Mouse (Mus musculus) thymus, postnatal 36 days (tissue): ENCODE data around the gene Nfatc2.
A peak's percentile ranks its signal among the peaks of the same experiment; 100 is the strongest.

Source experiments
- DNase-seq, 2 experiments: peaks; one replicate each; pipeline ENCODE4 v3.0.0; 2022; ENCODE audit warnings: mixed read lengths in 2 of 2

The Nfatc2 gene

DNA sequence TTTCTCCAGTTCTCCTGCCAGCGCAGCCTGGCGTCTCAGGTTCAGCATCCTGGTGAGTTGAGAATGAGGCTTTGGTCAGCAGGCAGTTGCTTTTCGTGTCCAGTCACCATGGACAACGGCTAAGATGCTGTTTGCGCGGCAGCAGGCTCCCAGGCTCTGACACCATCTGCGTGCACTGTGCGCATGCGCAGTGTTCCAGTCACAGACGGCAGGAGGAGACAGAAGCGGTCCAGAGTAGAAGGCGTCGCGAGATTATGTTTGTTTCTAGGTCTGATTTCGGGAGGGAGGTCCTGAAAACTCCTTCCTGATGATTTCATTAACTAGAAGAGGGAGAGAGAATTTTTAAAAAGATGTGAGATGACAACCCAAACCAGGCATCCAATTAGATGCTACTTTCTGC is 121.5 kb downstream of the Nfatc2 start:
- no peak for DNase-seq

DNA sequence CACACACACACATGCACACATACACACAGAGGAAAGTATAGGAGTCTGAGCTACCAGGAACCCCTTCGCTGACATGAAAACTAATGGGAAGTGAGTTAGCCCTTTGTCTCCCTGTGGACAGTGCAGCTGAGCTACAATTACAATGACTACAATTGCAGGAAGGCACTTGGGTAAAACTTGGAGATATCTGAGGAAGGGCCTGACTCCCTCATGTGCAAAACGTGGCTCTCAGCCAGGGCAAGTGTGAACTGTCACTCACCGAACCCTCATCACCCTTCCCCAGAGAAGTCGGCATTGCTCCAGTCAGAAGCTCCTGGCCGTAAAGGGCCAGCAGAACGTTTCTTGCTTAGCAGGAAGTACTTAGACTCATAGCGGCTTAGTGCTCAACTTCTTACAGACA is 123.0 kb downstream of the Nfatc2 start:
- no peak for DNase-seq

DNA sequence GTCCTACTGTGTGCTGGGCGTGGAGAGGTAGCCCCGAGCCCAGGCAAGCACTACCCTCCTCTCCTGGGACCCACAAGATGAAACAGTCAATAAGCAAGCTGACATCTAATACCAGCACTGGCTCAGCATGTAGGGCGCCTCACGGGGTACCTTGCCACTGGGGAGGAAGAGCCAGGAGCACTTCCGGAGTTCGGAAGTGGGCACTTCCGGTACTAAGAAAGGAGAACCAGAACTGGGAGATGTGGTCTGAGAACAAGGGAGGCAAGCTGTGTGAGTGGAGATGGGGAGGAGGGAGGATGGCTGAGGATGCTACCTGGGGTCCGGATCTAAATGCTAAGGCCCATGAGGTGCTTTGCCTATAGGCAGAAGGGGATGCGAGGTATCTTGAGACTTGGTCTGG is 128.0 kb downstream of the Nfatc2 start:
- DNase-seq, result peak; percentile 31 to 45

DNA sequence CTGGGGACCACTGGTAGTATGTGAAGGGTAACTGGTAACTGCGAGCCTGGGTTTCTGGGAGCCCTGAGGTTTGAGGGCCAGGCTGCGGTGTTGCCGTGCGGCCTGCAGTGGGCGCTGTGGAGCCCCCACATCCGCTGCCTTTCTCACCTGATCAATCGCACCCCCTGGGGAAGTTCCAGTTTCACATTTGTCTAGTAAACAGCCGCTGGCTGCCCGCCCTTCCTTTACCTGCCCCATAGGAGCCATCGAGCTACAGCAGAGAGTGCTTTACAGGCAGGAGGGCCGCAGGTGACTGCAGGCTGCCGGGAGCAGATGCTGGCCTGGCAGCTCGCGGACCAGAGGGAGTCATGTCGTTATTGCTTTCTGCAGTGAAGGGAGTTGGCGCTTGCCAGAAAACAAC is 128.6 kb downstream of the Nfatc2 start:
- peak; percentile 83 for DNase-seq

DNA sequence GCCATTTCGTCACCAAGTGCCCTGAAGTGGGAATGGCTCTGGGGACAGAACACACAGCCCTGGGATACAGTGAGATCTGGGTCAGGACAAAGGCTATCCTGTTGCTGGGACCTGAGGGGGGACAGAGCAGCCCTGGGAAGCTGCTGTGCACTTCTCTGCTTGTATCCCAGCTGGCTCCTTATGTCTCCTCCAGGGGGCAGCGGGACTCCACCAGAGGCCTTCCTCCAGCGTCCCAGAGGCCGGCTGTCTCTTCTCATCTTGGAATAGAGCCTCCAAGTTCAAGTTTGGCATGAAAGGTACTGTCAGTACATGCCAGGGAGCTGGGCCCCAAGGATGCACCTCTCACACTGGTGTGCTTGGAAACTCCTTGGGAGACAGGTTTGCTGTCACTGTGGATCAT is 132.4 kb downstream of the Nfatc2 start:
- peak; percentile 66 to 70 for DNase-seq

DNA sequence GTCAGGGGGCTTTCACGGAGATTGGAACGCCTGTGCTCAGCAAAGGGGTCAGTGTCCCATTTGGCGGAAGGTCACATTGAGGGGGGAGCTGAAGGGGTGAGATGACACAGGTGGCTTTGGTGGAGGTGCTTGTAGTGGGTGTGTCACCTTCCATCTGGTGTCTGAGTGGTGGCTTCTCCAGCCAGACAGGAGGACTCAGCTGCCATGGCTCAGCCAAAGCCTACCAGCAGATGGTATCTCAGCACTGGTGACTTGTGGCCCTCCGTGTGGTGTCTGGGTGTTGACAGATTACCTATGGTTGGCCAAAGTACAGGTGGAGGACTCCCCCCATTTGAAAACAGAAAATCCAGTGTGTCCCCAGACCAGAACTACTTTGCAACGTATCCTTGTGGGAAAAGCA is 134.3 kb downstream of the Nfatc2 start:
- DNase-seq, result no peak

DNA sequence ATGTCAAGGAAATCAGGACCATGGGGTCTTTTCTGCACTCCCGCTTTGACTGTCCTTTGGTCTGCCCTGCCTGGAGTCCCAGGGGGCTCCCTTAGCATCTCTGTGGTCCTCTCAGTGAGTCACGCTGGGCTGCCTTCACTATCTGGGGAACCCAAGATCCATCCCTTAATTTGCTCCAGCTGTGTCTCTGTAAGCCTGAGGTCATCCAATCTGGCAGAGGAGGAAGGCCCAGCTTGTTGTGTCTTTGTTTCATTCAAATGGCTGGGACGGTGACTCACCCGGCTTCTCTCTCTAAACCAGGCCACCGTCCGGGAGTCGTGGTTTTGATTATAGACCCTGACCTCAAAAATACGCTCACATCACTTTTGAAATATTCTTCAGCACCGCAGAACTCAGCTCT is 135.4 kb downstream of the Nfatc2 start:
- no peak for DNase-seq

DNA sequence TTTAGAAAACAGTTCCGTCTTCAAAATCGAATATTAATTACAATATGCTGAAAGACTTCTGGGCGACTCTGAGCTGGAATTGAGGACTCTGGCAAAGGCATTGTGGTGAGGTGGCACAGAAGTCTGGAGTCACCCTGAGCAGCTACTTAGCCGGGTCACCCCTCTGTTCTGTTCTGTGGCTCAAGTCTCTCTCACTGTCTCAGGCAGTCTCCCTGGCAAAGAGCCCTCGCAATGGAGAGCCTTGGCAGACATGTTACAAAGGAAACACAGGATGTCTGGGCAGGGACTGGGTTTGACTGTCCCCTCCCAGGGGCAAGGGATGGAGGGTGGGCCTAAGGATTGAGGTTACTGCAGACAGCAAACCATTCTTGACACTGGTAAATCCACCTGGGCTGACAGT is 135.8 kb downstream of the Nfatc2 start:
- no peak for DNase-seq

DNA sequence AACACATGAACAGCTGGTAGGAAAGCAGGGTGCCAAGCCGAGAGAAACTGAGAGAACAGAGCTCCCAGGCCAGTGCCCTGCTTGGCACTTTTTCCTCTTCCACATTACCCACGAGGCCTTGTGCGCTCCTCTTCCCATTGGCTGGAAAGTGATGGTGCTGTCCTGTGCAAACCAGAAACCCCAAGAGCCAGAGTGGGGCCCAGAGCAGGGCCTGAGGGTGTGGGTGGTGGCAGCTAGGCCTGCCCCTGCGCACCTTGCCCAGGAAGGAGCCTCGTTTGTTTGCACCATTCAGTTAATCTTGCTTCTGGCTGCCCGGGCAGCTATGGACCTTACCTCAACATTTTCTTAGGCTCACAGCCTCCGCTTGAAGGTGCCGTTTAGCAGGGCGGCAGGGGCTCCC is 139.6 kb downstream of the Nfatc2 start:
- DNase-seq, result no peak

DNA sequence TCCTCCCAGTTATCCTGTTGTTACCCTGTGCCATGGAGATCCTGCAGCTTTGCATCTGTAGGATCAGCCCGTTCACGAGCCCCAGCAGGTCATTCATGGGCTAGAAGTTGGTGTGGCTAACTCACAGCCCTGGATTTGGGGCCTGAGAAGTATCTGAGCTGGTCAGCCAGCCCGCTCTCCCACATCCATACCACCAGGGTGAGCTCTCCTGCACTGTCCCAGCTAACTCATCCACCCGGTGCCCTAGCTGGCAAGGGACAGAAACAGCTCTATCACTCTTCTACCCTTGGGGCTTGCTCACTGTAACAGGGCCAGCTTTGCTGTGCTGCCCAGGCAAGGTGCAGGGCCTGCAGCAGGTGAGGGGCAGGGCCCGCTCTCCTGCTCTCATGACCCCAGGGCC is 141.8 kb downstream of the Nfatc2 start:
- no peak for DNase-seq

DNA sequence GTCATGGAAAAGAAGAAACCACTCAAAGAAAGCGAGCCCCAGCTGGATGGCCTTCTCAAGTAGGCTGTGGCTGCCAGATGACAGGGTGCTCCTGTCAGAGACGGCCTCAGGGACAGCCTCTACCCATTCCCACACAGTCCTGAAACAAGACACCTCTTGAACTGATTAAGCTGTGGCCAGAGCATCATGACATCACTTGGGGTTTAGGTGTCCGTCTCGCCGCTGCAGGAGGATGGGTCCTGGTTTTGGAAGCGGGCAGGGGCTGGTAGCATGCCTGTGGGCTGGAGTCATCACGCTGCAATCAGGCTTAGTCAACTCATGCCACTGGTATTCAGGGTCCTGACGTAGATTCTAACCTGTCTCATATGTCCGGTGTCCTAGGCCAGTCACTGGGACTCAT is 142.9 kb downstream of the Nfatc2 start:
- DNase-seq, result no peak

DNA sequence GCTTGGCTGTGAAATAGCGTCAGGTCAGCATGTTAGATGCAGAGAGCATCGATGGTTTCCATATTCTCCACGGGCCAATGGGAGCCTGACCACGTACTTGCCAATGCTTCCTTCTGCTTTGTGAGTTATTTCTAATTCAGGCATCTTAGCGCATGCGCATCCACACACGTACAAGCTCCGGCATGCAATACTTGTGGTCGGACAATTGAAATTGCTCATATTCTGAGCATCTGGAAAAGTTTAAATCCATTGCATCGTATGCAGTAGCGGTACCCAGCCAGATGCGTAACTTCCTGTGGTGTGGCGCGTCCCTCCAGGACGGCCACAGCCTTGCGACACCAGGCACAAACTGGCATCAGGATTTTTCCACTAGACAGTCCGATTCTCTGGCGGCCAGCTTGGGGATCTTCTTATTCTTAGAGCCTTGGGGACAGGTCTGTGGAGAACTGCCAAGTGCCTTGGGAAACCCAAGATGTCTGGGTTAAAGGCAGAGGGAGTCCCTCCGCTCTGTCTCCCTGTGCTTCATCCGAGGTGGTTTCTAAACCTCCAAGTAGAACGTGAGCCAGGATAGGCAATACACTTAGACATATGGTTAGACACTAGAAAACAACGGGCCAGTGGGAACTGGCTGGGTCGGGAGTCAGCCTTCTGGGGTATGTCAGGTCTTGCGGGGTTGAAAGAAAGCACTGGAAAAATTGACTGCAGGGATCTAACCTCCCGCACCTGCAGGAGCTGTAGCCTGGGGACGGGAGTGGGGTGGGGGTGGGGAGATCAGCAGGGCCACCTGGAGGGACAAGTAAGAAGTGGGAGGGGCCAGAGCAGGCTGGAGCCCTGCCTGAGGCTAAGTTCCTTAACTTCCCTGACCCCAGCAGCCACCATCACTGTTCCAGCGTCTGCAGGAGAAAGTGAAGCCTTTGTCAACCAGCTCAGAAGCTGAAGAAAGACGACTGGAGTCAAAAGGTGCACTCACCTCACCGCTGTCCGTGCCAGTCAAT is 149.4 kb downstream of the Nfatc2 start:
- DNase-seq, result no peak

DNA sequence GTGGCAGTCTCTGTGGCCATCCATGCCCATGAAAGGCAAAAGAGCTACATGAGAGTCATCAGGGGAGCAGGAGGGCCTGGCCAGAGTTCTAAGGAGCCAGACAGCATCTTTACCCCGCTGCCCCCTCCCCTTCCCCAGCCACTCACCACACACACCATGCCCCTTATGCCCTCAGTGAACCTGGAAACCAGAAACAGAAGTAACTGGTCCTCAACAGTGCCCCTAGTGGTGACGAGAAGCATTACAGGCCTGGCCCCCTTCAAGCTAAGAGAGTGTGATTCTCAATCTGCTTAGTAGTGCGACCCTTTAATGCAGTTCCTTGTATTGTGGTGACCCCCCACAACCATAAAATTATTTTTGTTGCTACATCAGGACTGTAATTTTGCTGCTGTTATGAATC is 150.5 kb downstream of the Nfatc2 start:
- peak; percentile 14 to 27 for DNase-seq

DNA sequence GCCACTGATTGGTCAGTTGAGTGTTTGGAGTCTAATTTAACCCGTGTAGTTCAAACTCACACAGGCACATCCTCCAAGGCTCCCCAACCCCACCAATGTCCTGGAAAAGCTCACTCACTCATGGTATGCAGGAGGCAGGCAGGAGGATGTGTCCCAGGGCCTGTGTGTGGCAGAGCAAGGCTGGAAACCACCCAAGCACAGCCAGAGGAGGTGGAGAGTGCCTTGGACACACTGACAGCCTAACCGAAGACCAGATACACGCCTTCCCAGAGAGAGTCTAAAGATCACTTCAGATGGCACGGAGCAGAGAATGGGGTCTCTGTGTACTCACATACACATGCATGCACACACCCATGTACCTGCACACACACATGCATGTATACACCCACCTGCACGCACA is 153.4 kb downstream of the Nfatc2 start:
- no peak for DNase-seq

DNA sequence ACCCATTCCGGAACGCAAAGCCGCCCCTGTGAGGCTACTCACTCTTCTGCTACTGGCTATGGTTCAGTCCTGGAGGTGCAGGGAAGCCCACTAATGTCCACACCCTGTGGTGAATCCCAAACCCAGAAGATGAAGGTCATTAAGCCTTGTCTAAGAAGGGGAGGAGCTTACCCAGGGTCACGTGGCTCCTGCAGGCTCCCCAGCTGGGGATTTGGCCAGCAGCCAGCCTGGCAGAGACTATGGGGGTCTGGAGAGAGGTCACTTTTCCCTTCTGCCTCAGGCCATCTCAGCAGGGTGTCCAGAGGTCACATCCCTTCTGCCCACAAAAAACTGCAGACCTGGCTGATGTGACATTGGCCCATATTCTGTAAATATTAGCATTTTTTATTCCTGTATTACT is 153.9 kb downstream of the Nfatc2 start:
- no peak for DNase-seq

DNA sequence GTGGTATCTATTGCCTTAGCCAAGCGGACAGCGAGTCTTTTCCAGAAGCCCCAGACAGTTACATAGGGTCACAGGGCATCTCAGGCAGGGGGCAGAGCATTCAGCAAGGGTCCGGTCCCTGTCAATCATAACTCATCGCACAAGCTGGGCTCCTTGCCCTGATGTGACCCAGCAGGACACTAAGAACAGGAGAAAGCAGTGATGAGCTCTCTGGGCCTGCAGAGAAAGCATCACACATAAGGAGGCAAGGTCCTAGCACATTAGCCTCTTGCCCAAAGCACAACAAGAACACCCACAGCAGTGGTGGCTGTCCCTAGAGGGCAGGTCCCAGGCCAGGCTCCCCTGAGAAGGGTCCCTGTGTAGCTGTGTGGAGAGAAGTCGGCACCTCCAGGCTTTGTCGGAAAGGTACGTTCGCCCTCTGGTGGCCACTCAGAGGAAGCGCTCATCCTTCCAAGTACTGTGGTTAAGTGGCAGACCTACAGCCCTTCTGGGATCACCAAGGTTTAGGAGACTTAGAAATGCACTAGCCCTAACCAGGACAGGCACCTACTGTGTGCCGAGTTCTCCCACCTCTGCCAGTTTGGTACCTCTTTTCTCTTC is 156.1 kb downstream of the Nfatc2 start:
- DNase-seq, result peak; percentile 52 to 60

DNA sequence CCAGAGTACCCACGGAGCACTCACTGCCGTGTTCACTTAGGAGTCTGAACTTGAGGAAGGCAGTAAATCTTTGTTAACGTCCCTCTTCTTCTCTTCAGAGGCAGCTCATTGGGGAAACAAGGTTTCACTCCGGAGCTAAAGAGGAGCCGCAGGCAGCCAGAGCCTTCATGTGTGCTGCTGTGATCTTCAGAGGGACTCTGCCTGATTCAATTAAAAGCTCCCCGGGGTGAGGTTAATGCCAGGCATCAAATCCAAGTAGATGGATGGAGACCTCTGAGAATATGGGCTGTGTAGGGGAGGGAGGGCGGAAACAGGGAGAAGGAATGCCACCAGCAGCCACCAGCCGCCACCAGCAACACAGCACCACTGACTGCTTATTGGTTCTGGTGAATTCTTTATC is 157.3 kb downstream of the Nfatc2 start:
- no peak for DNase-seq

DNA sequence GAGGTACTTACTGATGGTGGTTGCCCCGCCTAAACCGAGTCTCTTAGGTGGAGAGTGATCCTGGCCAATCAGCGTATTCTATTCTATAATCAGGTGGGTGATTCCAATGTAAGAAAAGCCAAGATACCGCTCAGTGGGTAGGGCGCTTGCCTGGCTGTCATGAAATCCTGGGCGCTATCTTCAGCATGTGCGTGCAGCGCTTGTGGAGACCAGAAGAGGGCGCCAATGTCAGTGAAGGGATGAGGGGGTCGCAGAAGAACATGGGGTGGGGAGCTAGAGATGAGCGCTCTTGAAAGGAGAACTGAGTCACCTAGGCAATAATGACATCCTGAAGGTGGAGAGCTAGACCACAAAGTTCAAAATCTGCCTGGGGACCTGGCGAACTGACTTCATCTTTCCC is 160.0 kb downstream of the Nfatc2 start:
- DNase-seq, result no peak

DNA sequence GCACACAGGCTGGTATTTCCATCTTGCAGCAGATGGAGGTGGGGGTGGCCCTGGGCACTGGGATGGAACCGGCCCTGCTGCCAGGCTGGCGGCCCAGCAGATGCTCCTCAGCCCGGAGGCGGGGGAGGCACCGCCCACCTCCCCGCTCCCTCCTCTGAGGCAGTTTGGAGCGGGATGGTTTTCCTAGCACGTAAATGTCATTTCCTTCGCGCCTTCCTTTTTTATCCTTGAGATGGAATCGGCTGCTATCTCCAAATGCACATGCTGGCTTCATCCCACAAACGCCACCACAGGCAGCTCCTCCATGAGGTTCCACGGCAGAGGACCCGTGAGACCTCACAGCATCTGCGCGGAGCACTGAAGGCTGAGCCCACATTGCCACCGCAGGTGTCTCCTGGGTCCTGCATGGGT is 160.5 kb downstream of the Nfatc2 start:
- no peak for DNase-seq

DNA sequence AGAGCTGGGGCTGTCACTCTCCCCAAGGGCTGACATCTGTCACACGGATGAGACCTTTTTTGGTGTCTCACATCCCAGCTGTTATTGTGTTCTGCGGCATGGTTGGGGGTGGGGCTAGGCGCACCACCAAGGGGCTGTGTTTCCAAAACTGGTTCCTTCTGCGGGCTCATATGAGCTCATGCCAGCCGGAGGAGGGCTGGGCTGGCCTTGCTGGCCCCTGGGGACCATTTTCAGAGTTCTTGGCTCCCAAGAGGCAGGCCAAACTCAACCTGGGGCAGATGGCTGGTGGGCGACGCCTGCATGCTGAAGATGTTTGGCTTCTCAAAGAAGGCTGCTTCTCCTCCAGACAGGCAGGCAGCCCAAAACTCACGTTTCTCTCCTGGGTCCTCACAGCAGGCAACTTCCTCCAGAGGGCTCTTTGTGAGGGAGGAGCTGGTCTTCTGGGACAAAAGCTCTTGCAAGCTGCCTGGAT is 162.4 kb downstream of the Nfatc2 start:
- DNase-seq, result peak; percentile 48 to 73

DNA sequence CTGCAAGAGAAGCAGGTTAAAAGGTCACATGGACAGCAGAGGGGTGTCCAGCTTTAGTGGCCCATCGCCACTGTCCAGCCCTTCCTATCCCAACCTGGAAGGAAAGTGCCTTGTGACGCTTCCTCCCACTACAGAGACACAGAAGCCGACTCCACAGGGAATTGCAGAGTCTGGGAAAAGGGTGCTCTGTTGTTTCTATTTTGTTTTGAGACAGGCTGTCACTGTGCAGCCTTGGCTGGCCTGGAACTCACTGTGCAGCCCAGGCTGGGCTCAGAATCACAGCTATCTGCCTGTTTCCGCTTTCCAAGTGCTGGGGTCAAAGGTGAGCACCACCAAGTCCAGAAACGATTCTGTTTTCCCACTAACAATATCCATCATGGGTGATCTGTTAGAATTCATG is 167.3 kb downstream of the Nfatc2 start:
- no peak for DNase-seq

DNA sequence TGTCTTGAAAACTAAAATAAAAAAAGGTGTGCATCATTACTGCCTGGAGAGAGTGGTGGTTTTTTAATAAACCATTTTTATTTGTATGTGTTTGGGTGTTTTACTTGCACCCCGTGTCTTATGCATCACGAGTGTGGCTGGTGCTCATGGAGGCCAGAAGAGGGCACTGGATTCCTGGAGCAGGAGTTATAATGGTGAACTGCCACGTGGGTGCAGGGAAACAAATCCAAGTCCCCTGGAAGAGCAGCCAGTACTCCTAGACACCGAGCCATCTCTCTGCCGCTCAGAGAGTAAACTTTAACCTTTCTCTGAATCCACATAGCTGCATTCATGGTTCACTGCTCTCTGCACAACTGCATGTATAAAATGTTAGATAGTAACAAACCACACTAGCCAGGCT is 168.1 kb downstream of the Nfatc2 start:
- DNase-seq, result no peak

DNA sequence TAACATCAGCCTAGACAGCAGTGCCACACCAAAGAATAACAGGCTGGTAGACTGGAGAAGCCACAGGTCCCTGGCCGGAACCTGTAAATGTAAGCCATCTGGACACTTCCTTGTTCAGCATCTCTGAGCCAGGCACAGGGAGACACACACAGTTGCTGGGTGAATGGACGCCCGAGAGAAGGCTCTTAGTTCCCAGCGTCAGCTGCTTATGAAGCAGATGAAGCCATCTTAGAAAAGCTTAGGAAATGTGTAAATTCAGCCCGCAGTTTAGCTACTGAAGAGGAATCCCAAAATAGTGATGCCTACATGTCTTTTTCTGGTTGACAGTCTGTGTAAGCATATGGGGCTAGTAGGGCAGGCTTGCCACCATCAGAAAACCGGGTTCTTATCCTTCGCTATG is 169.1 kb downstream of the Nfatc2 start:
- no peak for DNase-seq

DNA sequence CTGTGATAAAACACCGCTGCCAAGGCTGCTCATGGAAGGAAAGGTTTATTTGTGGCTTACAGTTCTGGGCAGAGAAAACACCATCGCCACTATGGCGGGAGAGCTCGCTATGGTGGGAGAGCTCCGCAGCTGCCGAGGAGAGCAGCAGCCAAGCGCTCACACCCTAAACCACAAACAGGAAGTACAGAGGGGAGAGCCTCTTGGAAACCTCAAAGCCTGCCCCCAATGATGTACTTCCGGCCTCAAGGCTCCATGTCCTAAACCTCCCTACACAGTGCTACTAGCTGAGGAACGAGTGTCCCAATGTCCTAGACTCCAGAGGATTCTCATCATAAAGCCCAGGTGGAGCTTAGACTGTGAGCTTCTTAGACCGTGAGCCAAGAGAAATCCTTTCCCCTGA is 171.9 kb downstream of the Nfatc2 start:
- no peak for DNase-seq
